Mouse (Mus musculus) kidney, adult 2 months (tissue): Measurements from ENCODE around the gene Scnn1b. TPM values are rescaled to one million over a fixed set of nuclear protein-coding genes. Genes with fewer than 3 reads are reported as not detected.

Source experiments
- DNase-seq: peaks from one replicate; pipeline ENCODE4 v3.0.0; 2021
- H3K27ac ChIP-seq: fragments of 200-500 bp; 2 replicates; pipeline ENCODE4 v1.5.1; 2012; ENCODE audit warnings: low read depth, low read length, control low read depth, inconsistent platforms; ENCODE audit not compliant: insufficient read depth
- H3K27me3 ChIP-seq: fragments of 200-500 bp; replicated peaks from 2 replicates; pipeline ENCODE4 v1.6.1; 2012; ENCODE audit warnings: mild to moderate bottlenecking, moderate library complexity, low read length, inconsistent platforms; ENCODE audit not compliant: control insufficient read depth, insufficient read depth
- H3K36me3 ChIP-seq: fragments of 200-500 bp; 2 replicates; pipeline ENCODE4 v1.6.1; 2012; ENCODE audit warnings: mild to moderate bottlenecking, moderate library complexity, low read length, inconsistent platforms; ENCODE audit not compliant: control insufficient read depth, insufficient read depth
- H3K4me1 ChIP-seq: fragments of 200-500 bp; 2 replicates; pipeline ENCODE4 v1.6.1; 2011; ENCODE audit warnings: low read length; ENCODE audit not compliant: control insufficient read depth, insufficient read depth
- H3K4me3 ChIP-seq: fragments of 200-500 bp; 2 replicates; pipeline ENCODE4 v1.5.1; 2011; ENCODE audit warnings: mild to moderate bottlenecking, low read depth, low read length, control low read depth; ENCODE audit not compliant: insufficient read depth
- CTCF ChIP-seq: fragments of 200-500 bp; conservative IDR thresholded peaks from 2 replicates; pipeline ENCODE4 v1.5.1; 2011; ENCODE audit warnings: low read depth, mild to moderate bottlenecking, control low read depth, low read length, moderate library complexity, mixed read lengths; ENCODE audit not compliant: insufficient read depth, insufficient read length
- POLR2A ChIP-seq: fragments of 200-500 bp; IDR thresholded peaks from one replicate; pipeline ENCODE4 v1.6.1; 2011; ENCODE audit warnings: low read depth, low read length, control low read depth
- WGBS: fragments of 180-500 bp; shearing (Covaris S2); methylation state at CpG from one replicate; pipeline ENCODE4 v1.1.7; 2018; 5-methylcytosine and 5-hydroxymethylcytosine counted together
- polyA plus RNA-seq: library from polyadenylated mRNA; depleted of rRNA; stranded (reverse); fragments of >200 nt; gene quantifications from 2 replicates; pipeline ENCODE4 v1.2.3, GENCODE M21; 2012

Scnn1b gene
- polyA plus RNA-seq, 1 experiment: 74.7 TPM

- peak overlapping the region; percentile 57 for H3K27ac ChIP-seq
- peaks cover 7% of the 10 kb centered on the region for H3K4me1 ChIP-seq
- no peak overlapping the region for H3K4me3 ChIP-seq
- WGBS: 52% methylated on average over 12 of the region's 12 CpGs
- H3K36me3 ChIP-seq: no peaks in the 10 kb centered on the region
- no peak for TF ChIP-seq CTCF
- H3K27me3 ChIP-seq: no peaks in the 10 kb centered on the region
- DNase-seq: peak; percentile 82
Observed at GRCm38 (mm10) chr7:121935906-121936794, 71.3 kb downstream of the Scnn1b start.

- Histone ChIP-seq H3K4me3 (no peak overlapping the region), H3K4me1 (peaks cover 11% of the 10 kb centered on the region), H3K36me3 (no peaks in the 10 kb centered on the region), H3K27ac (peak overlapping the region; percentile 17), H3K27me3 (no peaks in the 10 kb centered on the region)
- WGBS: 82% methylated on average over 14 of the region's 14 CpGs
- TF ChIP-seq CTCF (no peak), POLR2A (no peak)
- no peak for DNase-seq
Observed at GRCm38 (mm10) chr7:121936861-121937630, 72.2 kb downstream of the Scnn1b start.

DNA sequence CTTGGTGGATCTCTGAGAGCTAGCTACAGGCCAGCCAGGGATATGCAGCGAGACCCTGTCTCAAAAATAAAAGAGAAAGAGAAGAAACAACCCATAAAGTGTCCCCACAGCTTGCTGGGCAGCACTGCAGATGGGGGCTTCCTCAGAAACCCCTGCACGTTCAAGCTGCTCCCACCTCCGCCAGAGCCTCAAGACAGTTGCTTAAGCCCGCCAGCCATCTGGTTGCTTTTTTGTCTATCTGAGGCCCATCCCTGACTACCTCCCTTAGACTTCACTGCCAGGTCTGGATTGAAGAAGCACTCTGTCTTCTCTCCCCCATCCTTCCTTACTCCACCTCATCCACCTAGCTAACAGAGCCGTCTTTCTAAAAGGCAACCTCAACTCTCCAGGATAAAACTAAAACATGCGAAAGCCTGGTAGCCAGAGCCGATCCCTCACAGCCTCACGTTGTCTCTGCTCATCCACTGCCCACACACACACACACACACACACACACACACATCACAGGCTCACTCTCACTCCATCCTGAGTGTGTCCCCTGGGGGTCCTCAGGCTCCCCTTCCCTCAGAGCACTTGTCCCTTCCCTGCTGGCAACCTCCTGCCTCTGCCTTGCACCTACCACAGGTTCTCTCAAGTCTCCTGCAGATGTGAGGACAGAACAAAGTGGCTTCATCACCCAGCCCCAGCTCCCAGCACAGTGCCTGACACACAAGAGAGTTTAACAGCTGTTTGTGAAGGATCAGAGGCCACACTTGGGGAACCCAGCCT lies 73.5 kb downstream of the Scnn1b start:
- DNase-seq: no peak
- H3K4me1 ChIP-seq: peaks cover 11% of the 10 kb centered on the region
- 94% methylated on average over 8 of the region's 8 CpGs for WGBS
- H3K36me3 ChIP-seq: no peaks in the 10 kb centered on the region
- no peak for TF ChIP-seq CTCF
- no peak for TF ChIP-seq POLR2A
- H3K27me3 ChIP-seq: no peaks in the 10 kb centered on the region
- no peak overlapping the region for H3K27ac ChIP-seq
- no peak overlapping the region for H3K4me3 ChIP-seq

DNA sequence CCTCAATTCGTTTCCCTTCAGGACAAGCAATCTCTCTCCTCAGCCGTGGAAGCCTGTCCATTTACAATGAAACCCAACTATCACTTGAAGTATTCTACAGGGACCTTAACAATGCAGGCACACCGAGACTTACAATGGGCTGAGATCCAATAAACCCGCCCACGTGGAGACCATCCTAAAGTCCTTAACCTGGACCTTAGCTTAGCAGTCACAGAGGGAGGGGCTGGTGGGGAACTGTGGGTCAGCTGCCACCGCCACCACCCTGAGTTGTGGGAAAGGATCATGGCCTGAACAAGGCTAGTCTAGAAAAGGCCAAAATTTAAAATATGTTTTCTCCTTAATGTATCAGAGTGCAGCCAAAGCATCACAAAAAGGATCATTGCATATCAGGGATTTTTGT lies 74.4 kb downstream of the Scnn1b start:
- Histone ChIP-seq H3K4me3 (no peak overlapping the region), H3K27me3 (no peaks in the 10 kb centered on the region), H3K27ac (no peak overlapping the region), H3K4me1 (peaks cover 11% of the 10 kb centered on the region), H3K36me3 (no peaks in the 10 kb centered on the region)
- 63% methylated on average over 6 of the region's 6 CpGs for WGBS
- TF ChIP-seq CTCF: no peak
- TF ChIP-seq POLR2A: no peak
- no peak for DNase-seq

- TF ChIP-seq CTCF (no peak), POLR2A (no peak)
- 66% methylated on average over 4 of the region's 4 CpGs for WGBS
- no peaks in the 10 kb centered on the region for H3K27me3 ChIP-seq
- no peaks in the 10 kb centered on the region for H3K36me3 ChIP-seq
- DNase-seq: no peak
- H3K27ac ChIP-seq: 0 out of 2 replicates have a peak overlapping the region, but pooled peaks have one; percentile 26
- H3K4me1 ChIP-seq: peaks cover 11% of the 10 kb centered on the region
- no peak overlapping the region for H3K4me3 ChIP-seq
Observed at GRCm38 (mm10) chr7:121939729-121940128, 74.9 kb downstream of the Scnn1b start.

GRCm38 (mm10) chr7:121941016-121941415 lies 76.2 kb downstream of the Scnn1b start:
- 38% methylated on average over 3 of the region's 3 CpGs for WGBS
- H3K27ac ChIP-seq: peak overlapping the region; percentile 6
- no peak for TF ChIP-seq POLR2A
- no peak for TF ChIP-seq CTCF
- H3K4me1 ChIP-seq: peaks cover 11% of the 10 kb centered on the region
- H3K36me3 ChIP-seq: no peaks in the 10 kb centered on the region
- peak; percentile 27 for DNase-seq
- H3K27me3 ChIP-seq: no peaks in the 10 kb centered on the region
- no peak overlapping the region for H3K4me3 ChIP-seq
